Mouse (Mus musculus) liver, adult 2 months (tissue): ENCODE measurements around the gene Foxred2. TPM values are rescaled to one million over a fixed set of nuclear protein-coding genes. Genes with fewer than 3 reads are reported as not detected.
A peak's percentile ranks its signal among the peaks of the same experiment; 100 is the strongest.

Source experiments
- DNase-seq: peaks from one replicate; pipeline ENCODE4 v3.0.0-alpha.2; 2011; ENCODE audit warnings: low read depth, low spot score; ENCODE audit errors: extremely low read depth
- H3K27ac ChIP-seq: fragments of 200-500 bp; replicated peaks from 2 replicates; pipeline ENCODE4 v1.5.1; 2012; ENCODE audit warnings: low read depth, mild to moderate bottlenecking, control low read depth, inconsistent platforms, low read length; ENCODE audit not compliant: insufficient read depth
- H3K27me3 ChIP-seq: fragments of 200-500 bp; 2 replicates; pipeline ENCODE4 v1.6.1; 2012; ENCODE audit warnings: mild to moderate bottlenecking, moderate library complexity, low read length, inconsistent platforms; ENCODE audit not compliant: control insufficient read depth, insufficient read depth
- H3K36me3 ChIP-seq: fragments of 200-500 bp; 2 replicates; pipeline ENCODE4 v1.6.1; 2012; ENCODE audit warnings: low read length, inconsistent platforms; ENCODE audit not compliant: control insufficient read depth, insufficient read depth
- H3K4me1 ChIP-seq: fragments of 200-500 bp; 2 replicates; pipeline ENCODE4 v1.6.1; 2011; ENCODE audit warnings: low read length; ENCODE audit not compliant: control insufficient read depth, insufficient read depth
- H3K4me3 ChIP-seq: fragments of 200-500 bp; 2 replicates; pipeline ENCODE4 v1.5.1; 2011; ENCODE audit warnings: low read depth, mild to moderate bottlenecking, control low read depth, low read length, moderate library complexity; ENCODE audit not compliant: insufficient read depth
- H3K79me2 ChIP-seq: fragments of 200-500 bp; 2 replicates; pipeline ENCODE4 v1.6.1; 2012; ENCODE audit warnings: inconsistent platforms, mild to moderate bottlenecking, low read length, moderate library complexity; ENCODE audit not compliant: control insufficient read depth, insufficient read depth
- H3K9ac ChIP-seq: fragments of 200-500 bp; 2 replicates; pipeline ENCODE4 v1.6.1; 2012; ENCODE audit warnings: low read depth, mild to moderate bottlenecking, control low read depth, inconsistent platforms, low read length
- CTCF ChIP-seq: fragments of 200-500 bp; IDR thresholded peaks from 2 replicates; pipeline ENCODE4 v1.5.1; 2011; ENCODE audit warnings: low read depth, low read length, control low read depth
- POLR2A ChIP-seq: fragments of 200-500 bp; IDR thresholded peaks from 2 replicates; pipeline ENCODE4 v1.6.1; 2011; ENCODE audit warnings: low read length, control low read depth; ENCODE audit not compliant: insufficient read depth; ENCODE audit errors: extremely low read depth
- WGBS: fragments of 180-500 bp; shearing (Covaris S2); methylation state at CpG from one replicate; pipeline ENCODE4 v1.1.7; 2018; 5-methylcytosine and 5-hydroxymethylcytosine counted together
- polyA plus RNA-seq: library from polyadenylated mRNA; depleted of rRNA; stranded (reverse); fragments of >200 nt; gene quantifications from 2 replicates; pipeline ENCODE4 v1.2.3, GENCODE M21; 2012
- total RNA-seq: library from RNA; depleted of rRNA; stranded (reverse); fragments of >200 nt; gene quantifications from 2 replicates; pipeline ENCODE4 v1.2.3, GENCODE M21; 2014

Foxred2 gene
- total and polyA plus RNA-seq, 2 experiments, result 0.18 TPM

DNA sequence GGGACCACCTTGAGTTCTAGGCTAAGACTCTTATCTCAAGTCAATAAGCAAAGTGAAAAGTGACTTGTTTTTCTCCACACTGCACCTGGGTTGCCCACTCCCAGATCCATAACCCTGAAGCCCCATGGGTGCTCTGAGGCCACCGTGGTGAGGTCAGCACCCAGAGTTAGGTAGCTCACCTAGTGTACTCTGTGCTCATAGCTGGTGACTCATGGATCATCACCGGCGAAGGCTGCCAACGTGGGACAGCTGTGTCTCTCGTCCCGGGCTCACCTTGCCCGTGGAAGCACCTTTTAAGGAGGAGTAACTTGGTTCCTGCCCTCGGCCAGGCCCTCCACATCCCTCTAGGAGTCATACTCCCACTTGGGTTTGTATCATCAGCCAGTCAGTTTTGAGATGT, 43.5 kb downstream of the Foxred2 start:
- 35% methylated on average over 8 of the region's 8 CpGs for WGBS

DNA sequence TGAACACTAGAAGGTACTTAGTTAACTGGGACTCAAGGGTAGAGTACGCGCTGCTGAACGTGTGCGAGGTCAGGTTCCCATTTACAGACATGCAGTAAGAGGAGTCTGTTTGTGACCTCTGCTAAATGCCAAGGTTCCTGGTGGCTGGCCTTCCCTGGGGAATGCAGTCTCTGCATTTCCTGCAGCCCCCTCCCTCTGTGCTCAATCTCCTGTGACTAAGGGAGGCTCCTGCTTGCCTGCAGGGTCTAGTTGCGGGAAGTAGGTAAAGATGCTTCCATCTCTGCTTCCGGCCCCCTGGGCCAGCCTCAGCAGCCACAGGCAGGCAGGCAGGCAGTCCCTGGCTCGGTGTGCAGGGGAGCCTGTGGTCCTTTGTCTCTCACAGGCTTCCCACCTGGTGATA, 43.9 kb downstream of the Foxred2 start:
- H3K9ac ChIP-seq, result peak overlapping the region; percentile 7; the same call in 1 of the 2 replicates
- H3K27me3 ChIP-seq, result no peaks in the 10 kb centered on the region
- TF ChIP-seq POLR2A (no peak), CTCF (no peak)
- peaks cover 22% of the 10 kb centered on the region for H3K4me1 ChIP-seq
- DNase-seq, result no peak
- no peak overlapping the region for H3K4me3 ChIP-seq
- H3K27ac ChIP-seq, result peak overlapping the region; percentile 51
- WGBS, result 39% methylated on average over 7 of the region's 7 CpGs
- H3K36me3 ChIP-seq, result peaks cover 6% of the 10 kb centered on the region; the same call in 1 of the 2 replicates
- no peaks in the 10 kb centered on the region for H3K79me2 ChIP-seq

More for the DNA sequence above, 43.5 kb downstream of the Foxred2 start:
- Histone ChIP-seq H3K4me3 (no peak overlapping the region), H3K27ac (no peak overlapping the region), H3K9ac (no peak overlapping the region), H3K79me2 (no peaks in the 10 kb centered on the region), H3K36me3 (peaks cover 6% of the 10 kb centered on the region; the same call in 1 of the 2 replicates), H3K27me3 (no peaks in the 10 kb centered on the region), H3K4me1 (peaks cover 19% of the 10 kb centered on the region)
- DNase-seq, result no peak
- no peak for TF ChIP-seq POLR2A
- no peak for TF ChIP-seq CTCF

DNA sequence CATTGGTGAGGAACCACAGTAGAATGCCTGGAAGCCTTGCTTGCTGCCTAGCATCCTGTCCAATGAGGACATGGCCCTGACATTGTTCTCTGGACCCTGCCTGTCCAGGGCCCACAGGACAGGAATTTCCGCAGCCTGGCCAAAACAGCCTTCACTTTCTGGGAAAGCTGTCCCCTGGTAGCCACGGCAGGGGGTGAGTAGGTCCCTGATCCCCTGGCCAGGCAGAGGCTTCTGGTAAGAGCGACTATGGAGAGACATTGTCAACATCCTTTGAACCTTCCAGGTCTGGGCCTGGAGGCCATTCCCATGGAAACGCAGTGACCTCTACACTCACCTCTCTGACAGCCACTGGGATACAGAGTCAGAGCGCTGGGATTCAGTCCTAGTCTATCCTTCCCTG, 44.5 kb downstream of the Foxred2 start:
- Histone ChIP-seq H3K79me2 (no peaks in the 10 kb centered on the region), H3K36me3 (peaks cover 6% of the 10 kb centered on the region; the same call in 1 of the 2 replicates), H3K27ac (peak overlapping the region; percentile 51), H3K9ac (no peak overlapping the region), H3K4me3 (no peak overlapping the region), H3K27me3 (no peaks in the 10 kb centered on the region), H3K4me1 (peaks cover 25% of the 10 kb centered on the region)
- no peak for TF ChIP-seq CTCF
- no peak for TF ChIP-seq POLR2A
- WGBS, result 17% methylated on average over 5 of the region's 5 CpGs
- DNase-seq, result peak; percentile 80

DNA sequence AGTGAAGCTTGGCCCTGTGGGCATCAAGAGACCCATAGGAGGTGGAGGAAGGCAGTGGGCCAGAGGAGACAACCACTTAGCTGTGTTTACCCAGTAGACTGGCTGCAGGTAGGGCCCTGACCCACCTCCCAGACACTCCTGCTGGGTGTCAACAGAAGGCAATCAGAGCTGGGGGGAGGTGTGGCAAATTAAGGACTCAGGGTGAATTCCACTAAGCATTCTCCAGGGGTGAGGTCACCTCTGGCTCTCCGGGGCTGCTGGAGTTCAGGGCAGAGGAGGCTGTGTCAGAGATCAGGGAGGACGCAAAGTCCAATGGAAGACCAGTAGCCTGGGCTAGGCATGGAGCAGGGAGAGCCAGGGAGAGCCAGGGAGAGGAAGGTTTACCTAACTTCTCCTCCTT, 45.5 kb downstream of the Foxred2 start:
- H3K27ac ChIP-seq, result peak overlapping the region; percentile 15
- no peaks in the 10 kb centered on the region for H3K79me2 ChIP-seq
- peaks cover 6% of the 10 kb centered on the region; the same call in 1 of the 2 replicates for H3K36me3 ChIP-seq
- no peak for TF ChIP-seq CTCF
- TF ChIP-seq POLR2A, result no peak
- peaks cover 25% of the 10 kb centered on the region for H3K4me1 ChIP-seq
- peak; percentile 84 for DNase-seq
- H3K4me3 ChIP-seq, result no peak overlapping the region
- H3K9ac ChIP-seq, result no peak overlapping the region
- 15% methylated on average over 2 of the region's 2 CpGs for WGBS
- H3K27me3 ChIP-seq, result no peaks in the 10 kb centered on the region

DNA sequence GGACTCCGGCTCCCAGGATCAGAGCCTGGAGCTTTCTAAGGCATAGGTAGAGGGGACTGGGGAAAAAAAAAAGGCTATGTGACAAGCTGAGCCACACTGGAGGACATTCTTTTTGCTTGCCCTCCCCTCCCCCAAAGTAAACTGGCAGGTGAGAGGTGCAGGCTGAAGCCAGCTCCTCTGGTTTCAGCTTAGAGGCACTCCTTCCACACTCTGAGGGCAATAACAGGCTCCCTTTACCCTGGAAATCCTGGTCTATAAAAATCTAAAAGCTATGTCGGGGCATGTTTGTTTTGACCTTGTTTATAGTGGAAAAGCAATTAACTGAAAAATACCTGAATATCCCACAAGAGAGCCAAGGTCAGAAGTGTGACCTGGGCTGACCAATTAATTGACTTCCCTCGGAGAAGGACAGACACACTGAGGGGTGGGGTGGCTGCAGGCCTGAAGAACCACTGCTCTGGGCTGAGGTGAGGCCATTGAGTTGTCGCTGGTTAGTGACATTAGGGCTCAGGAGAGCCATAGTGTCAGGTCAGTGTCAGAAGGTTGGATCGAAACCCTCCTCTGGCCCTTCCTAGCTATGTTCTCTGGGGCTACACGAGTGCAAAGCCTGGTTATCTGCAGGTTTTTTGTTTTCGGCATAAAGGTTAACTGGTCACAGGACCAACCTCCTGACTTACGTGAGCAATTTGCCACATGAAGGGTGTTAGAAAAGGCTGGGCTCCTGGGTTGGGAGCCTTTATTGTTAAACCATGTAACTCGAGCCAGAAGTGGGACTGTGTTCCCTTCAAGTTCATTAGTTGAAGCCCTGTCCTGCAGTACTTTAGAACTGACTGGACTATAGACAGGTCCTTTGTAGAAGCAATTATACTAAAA, 48.6 kb downstream of the Foxred2 start:
- H3K4me3 ChIP-seq, result no peak overlapping the region
- H3K4me1 ChIP-seq, result peaks cover 22% of the 10 kb centered on the region
- no peaks in the 10 kb centered on the region for H3K79me2 ChIP-seq
- TF ChIP-seq POLR2A, result no peak
- no peak for TF ChIP-seq CTCF
- no peak overlapping the region for H3K9ac ChIP-seq
- H3K27me3 ChIP-seq, result no peaks in the 10 kb centered on the region
- H3K27ac ChIP-seq, result peak overlapping the region; percentile 47
- H3K36me3 ChIP-seq, result no peaks in the 10 kb centered on the region
- peak; percentile 67 for DNase-seq
- WGBS, result 36% methylated on average over 9 of the region's 9 CpGs

DNA sequence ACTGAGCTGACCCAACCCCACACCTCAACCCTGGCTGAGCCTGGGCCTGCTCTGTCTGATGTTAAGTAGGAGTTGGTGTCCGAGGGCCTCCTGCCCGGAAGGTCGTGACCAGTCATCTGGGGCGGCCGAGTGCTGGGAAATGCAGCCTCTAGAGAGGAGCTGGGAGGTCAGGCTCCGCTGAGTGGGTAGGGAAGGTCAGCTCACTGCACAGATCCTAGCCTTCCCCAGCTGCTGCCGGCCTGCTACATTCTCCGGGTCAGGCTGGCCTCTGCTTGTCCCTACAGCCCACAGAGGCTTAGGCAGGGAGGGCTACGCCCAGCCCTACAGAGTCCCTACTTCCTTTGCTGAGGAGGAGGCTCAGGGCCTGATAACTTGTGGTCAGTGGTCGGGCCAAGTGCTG, 50.0 kb downstream of the Foxred2 start:
- 87% methylated on average over 10 of the region's 10 CpGs for WGBS
- Histone ChIP-seq H3K36me3 (no peaks in the 10 kb centered on the region), H3K27ac (no peak overlapping the region), H3K9ac (no peak overlapping the region), H3K79me2 (no peaks in the 10 kb centered on the region), H3K4me1 (peaks cover 13% of the 10 kb centered on the region; the same call in 1 of the 2 replicates), H3K4me3 (no peak overlapping the region), H3K27me3 (no peaks in the 10 kb centered on the region)
- no peak for DNase-seq
- TF ChIP-seq POLR2A, result no peak
